In genomic region chr15:36695199-36696129, GRCm38 (mm10) we compare ENCODE assay signal across 7 mouse cellular contexts.
DNase-seq lines count a peak whose midpoint lies in the region; ATAC-seq and TF ChIP-seq lines count a peak whose summit lies in the region.

No protein-coding gene starts in this region.

- no peak overlapping the region for H3K27ac ChIP-seq in cerebellum, adult 2 months (ENCODE audit: insufficient read depth, low read length)
- no peak overlapping the region for H3K27ac ChIP-seq in forebrain, postnatal 0 days (ENCODE audit: low read depth, low read length)
- peak overlapping the region; percentile 5; the same call in 1 of the 2 replicates for H3K27ac ChIP-seq in kidney, adult 2 months (ENCODE audit: insufficient read depth, low read depth, low read length)
- H3K27ac ChIP-seq in limb, embryonic 14.5 days (replicated peaks; ENCODE audit: low read depth, low read length), result no peak overlapping the region
- H3K27ac ChIP-seq in midbrain, embryonic 15.5 days, result no peak overlapping the region

- TF ChIP-seq POLR2A in cerebellum, adult 2 months (IDR thresholded peaks at IDR 0.05; ENCODE audit: borderline replicate concordance, insufficient read depth, low read length), result peak; percentile 64; the same call in 1 of the 2 replicates
- TF ChIP-seq POLR2A in kidney, adult 2 months (IDR thresholded peaks at IDR 0.05; ENCODE audit: low read depth, low read length), result no peak
- TF ChIP-seq POLR2A in limb, embryonic 14.5 days (IDR thresholded peaks at IDR 0.05; ENCODE audit: borderline replicate concordance, extremely low read depth, insufficient read depth, insufficient read length), result no peak

- 25% methylated on average over 14 of the region's 14 CpGs for WGBS in cerebellum, adult 2 months
- WGBS in forebrain, postnatal 0 days, result 24% methylated on average over 14 of the region's 14 CpGs
- WGBS in kidney, adult 2 months, result 22% methylated on average over 14 of the region's 14 CpGs
- WGBS in limb, embryonic 14.5 days, result 21% methylated on average over 14 of the region's 14 CpGs
- 26% methylated on average over 14 of the region's 14 CpGs for WGBS in midbrain, embryonic 15.5 days

- peak overlapping the region; percentile 69 for H3K4me3 ChIP-seq in cerebellum, adult 2 months (replicated peaks; ENCODE audit: insufficient read depth, low read depth, low read length)
- H3K4me3 ChIP-seq in forebrain, postnatal 0 days (ENCODE audit: low read depth, low read length), result peak overlapping the region; percentile 36
- H3K4me3 ChIP-seq in kidney, adult 2 months (ENCODE audit: insufficient read depth, low read depth, low read length), result peak overlapping the region; percentile 70
- H3K4me3 ChIP-seq in limb, embryonic 14.5 days (replicated peaks; ENCODE audit: low read length), result peak overlapping the region; percentile 39
- H3K4me3 ChIP-seq in midbrain, embryonic 15.5 days, result peak overlapping the region; percentile 38

- H3K27me3 ChIP-seq in cerebellum, adult 2 months (ENCODE audit: control insufficient read depth, insufficient read depth, low read length), result no peaks in the 10 kb centered on the region
- H3K27me3 ChIP-seq in forebrain, postnatal 0 days (ENCODE audit: insufficient read depth, low read length), result no peaks in the 10 kb centered on the region
- no peaks in the 10 kb centered on the region for H3K27me3 ChIP-seq in kidney, adult 2 months (replicated peaks; ENCODE audit: control insufficient read depth, insufficient read depth, low read length)
- H3K27me3 ChIP-seq in limb, embryonic 14.5 days (ENCODE audit: control insufficient read depth, insufficient read depth, low read length), result no peaks in the 10 kb centered on the region
- no peaks in the 10 kb centered on the region for H3K27me3 ChIP-seq in midbrain, embryonic 15.5 days (replicated peaks)

- ATAC-seq in forebrain, postnatal 0 days, result peak; percentile 96
- ATAC-seq in limb, embryonic 14.5 days (ENCODE audit: low FRiP score, low read depth), result peak; percentile 86
- ATAC-seq in midbrain, embryonic 15.5 days (replicated peaks), result peak; percentile 92

- H3K9me3 ChIP-seq in forebrain, postnatal 0 days (ENCODE audit: low read length), result no peaks in the 10 kb centered on the region
- no peaks in the 10 kb centered on the region for H3K9me3 ChIP-seq in limb, embryonic 14.5 days (ENCODE audit: control insufficient read depth, low read length)
- H3K9me3 ChIP-seq in midbrain, embryonic 15.5 days, result no peaks in the 10 kb centered on the region

- H3K4me1 ChIP-seq in cerebellum, adult 2 months (ENCODE audit: control insufficient read depth, insufficient read depth, low read length), result peaks cover 3% of the 10 kb centered on the region; the same call in 1 of the 2 replicates
- H3K4me1 ChIP-seq in forebrain, postnatal 0 days (ENCODE audit: insufficient read depth), result no peaks in the 10 kb centered on the region
- peaks cover 2% of the 10 kb centered on the region; the same call in 1 of the 2 replicates for H3K4me1 ChIP-seq in kidney, adult 2 months (ENCODE audit: control insufficient read depth, insufficient read depth, low read length)
- 0 out of 2 replicates have a peak, but pooled peaks cover 2% of the 10 kb centered on the region for H3K4me1 ChIP-seq in limb, embryonic 14.5 days (ENCODE audit: control insufficient read depth, insufficient read depth, low read length)
- H3K4me1 ChIP-seq in midbrain, embryonic 15.5 days, result no peaks in the 10 kb centered on the region; the same call in 1 of the 2 replicates

- TF ChIP-seq CTCF in cerebellum, adult 2 months (IDR thresholded peaks at IDR 0.05; ENCODE audit: borderline replicate concordance, insufficient read depth, low read depth, low read length), result no peak
- 0 out of 2 replicates have a peak, but pooled peaks have one; percentile 9 for TF ChIP-seq CTCF in forebrain, postnatal 0 days (IDR thresholded peaks at IDR 0.05; ENCODE audit: low read depth)
- no peak for TF ChIP-seq CTCF in kidney, adult 2 months (conservative IDR thresholded peaks at IDR 0.05; ENCODE audit: insufficient read depth, insufficient read length, low read depth, low read length)

- DNase-seq in adrenal gland, adult 8-10 months, result peak; percentile 17
- DNase-seq in cerebellum, adult 2 months, result peak; percentile 58 to 70
- DNase-seq in forebrain, postnatal 0 days, result peak; percentile 76
- peak; percentile 75 for DNase-seq in kidney, adult 2 months
- DNase-seq in limb, embryonic 14.5 days (ENCODE audit: low spot score), result peak; percentile 57
- DNase-seq in c-Kit-positive CD71-positive TER-119-positive erythroid progenitor cells, embryonic 14.5 days (ENCODE audit: low spot score), result no peak

- peak overlapping the region; percentile 53 for H3K4me2 ChIP-seq in forebrain, postnatal 0 days (ENCODE audit: low read depth)
- peak overlapping the region; percentile 50 for H3K4me2 ChIP-seq in limb, embryonic 14.5 days (replicated peaks; ENCODE audit: low read depth, low read length, severe bottlenecking)
- H3K4me2 ChIP-seq in midbrain, embryonic 15.5 days, result peak overlapping the region; percentile 53

- peak overlapping the region; percentile 43 for H3K9ac ChIP-seq in forebrain, postnatal 0 days
- H3K9ac ChIP-seq in limb, embryonic 14.5 days (ENCODE audit: low read depth, low read length, severe bottlenecking), result peak overlapping the region; percentile 52; the same call in 1 of the 2 replicates
- 0 out of 2 replicates have a peak overlapping the region, but pooled peaks have one; percentile 15 for H3K9ac ChIP-seq in midbrain, embryonic 15.5 days

- H3K36me3 ChIP-seq in forebrain, postnatal 0 days (ENCODE audit: insufficient read depth), result no peaks in the 10 kb centered on the region
- H3K36me3 ChIP-seq in kidney, adult 2 months (ENCODE audit: control insufficient read depth, insufficient read depth, low read length), result no peaks in the 10 kb centered on the region
- H3K36me3 ChIP-seq in limb, embryonic 14.5 days (ENCODE audit: control insufficient read depth, insufficient read depth, low read length), result no peaks in the 10 kb centered on the region
- H3K36me3 ChIP-seq in midbrain, embryonic 15.5 days (replicated peaks), result no peaks in the 10 kb centered on the region
